Mouse (Mus musculus): ENCODE measurements at regions not wholly inside any gene's neighbourhood (a gene's known extent, or its start where the extent isn't known, plus 50 kb on each side); places are given as distances from the start of the nearest gene placed in this dataset.

GRCm38 (mm10) chr13:71008216-71008615 is 166.6 kb upstream of the Adamts16 start:
- DNase-seq (ENCODE audit: low read depth, low spot score) = peak; percentile 48

- peak; percentile 57 for DNase-seq (ENCODE audit: low read depth, low spot score)
Measured at GRCm38 (mm10) chr13:71006117-71006516, 164.5 kb upstream of the Adamts16 start.

GRCm38 (mm10) chr13:71003517-71003916 is 161.9 kb upstream of the Adamts16 start:
- DNase-seq (ENCODE audit: low read depth, low spot score) = no peak

GRCm38 (mm10) chr13:71001278-71001677 is 159.7 kb upstream of the Adamts16 start:
- DNase-seq (ENCODE audit: low read depth, low spot score) = peak; percentile 35

- no peak for DNase-seq (ENCODE audit: low read depth, low spot score)
Measured at GRCm38 (mm10) chr13:71000422-71001008, 158.9 kb upstream of the Adamts16 start.

- DNase-seq (ENCODE audit: low read depth, low spot score) = no peak
Measured at GRCm38 (mm10) chr13:70993522-70993921, 151.9 kb upstream of the Adamts16 start.

GRCm38 (mm10) chr13:70989999-70990645 is 148.5 kb upstream of the Adamts16 start:
- no peak for DNase-seq (ENCODE audit: low read depth, low spot score)

- DNase-seq (ENCODE audit: low read depth, low spot score) = no peak
Measured at GRCm38 (mm10) chr13:70979344-70979743, 137.7 kb upstream of the Adamts16 start.

GRCm38 (mm10) chr13:70978547-70979307 is 137.1 kb upstream of the Adamts16 start:
- DNase-seq (ENCODE audit: low read depth, low spot score) = no peak

GRCm38 (mm10) chr13:70969596-70969995 is 128.0 kb upstream of the Adamts16 start:
- no peak for DNase-seq (ENCODE audit: low read depth, low spot score)

- no peak for DNase-seq (ENCODE audit: low read depth, low spot score)
Measured at GRCm38 (mm10) chr13:70967781-70968180, 126.2 kb upstream of the Adamts16 start.

GRCm38 (mm10) chr13:70963384-70963783 is 121.8 kb upstream of the Adamts16 start:
- no peak for DNase-seq (ENCODE audit: low read depth, low spot score)

GRCm38 (mm10) chr13:70934309-70935037 is 92.9 kb upstream of the Adamts16 start:
- DNase-seq (ENCODE audit: low read depth, low spot score) = peak; percentile 1

- DNase-seq (ENCODE audit: low read depth, low spot score) = no peak
Measured at GRCm38 (mm10) chr13:70913834-70914233, 72.2 kb upstream of the Adamts16 start.

GRCm38 (mm10) chr13:70910934-70911333 is 69.3 kb upstream of the Adamts16 start:
- no peak for DNase-seq (ENCODE audit: low read depth, low spot score)

GRCm38 (mm10) chr13:70904834-70905233 is 63.2 kb upstream of the Adamts16 start:
- no peak for DNase-seq (ENCODE audit: low read depth, low spot score)

GRCm38 (mm10) chr13:70903831-70904230 is 62.2 kb upstream of the Adamts16 start:
- DNase-seq (ENCODE audit: low read depth, low spot score) = no peak

GRCm38 (mm10) chr13:70903150-70903549 is 61.5 kb upstream of the Adamts16 start:
- DNase-seq (ENCODE audit: low read depth, low spot score) = no peak

- no peak for DNase-seq (ENCODE audit: low read depth, low spot score)
Measured at GRCm38 (mm10) chr13:70902727-70903126, 61.1 kb upstream of the Adamts16 start.

- DNase-seq (ENCODE audit: low read depth, low spot score) = no peak
Measured at GRCm38 (mm10) chr13:70891634-70892033, 50.0 kb upstream of the Adamts16 start.

Data from embryo, embryonic 11.5 days (tissue).